Mouse (Mus musculus) layer of hippocampus, adult 9-11 months (tissue): Measurements from ENCODE around the gene Baiap2.

Experiments used
- DNase-seq: peaks from one replicate; pipeline ENCODE4 v3.0.0; 2022

Baiap2 gene

DNA sequence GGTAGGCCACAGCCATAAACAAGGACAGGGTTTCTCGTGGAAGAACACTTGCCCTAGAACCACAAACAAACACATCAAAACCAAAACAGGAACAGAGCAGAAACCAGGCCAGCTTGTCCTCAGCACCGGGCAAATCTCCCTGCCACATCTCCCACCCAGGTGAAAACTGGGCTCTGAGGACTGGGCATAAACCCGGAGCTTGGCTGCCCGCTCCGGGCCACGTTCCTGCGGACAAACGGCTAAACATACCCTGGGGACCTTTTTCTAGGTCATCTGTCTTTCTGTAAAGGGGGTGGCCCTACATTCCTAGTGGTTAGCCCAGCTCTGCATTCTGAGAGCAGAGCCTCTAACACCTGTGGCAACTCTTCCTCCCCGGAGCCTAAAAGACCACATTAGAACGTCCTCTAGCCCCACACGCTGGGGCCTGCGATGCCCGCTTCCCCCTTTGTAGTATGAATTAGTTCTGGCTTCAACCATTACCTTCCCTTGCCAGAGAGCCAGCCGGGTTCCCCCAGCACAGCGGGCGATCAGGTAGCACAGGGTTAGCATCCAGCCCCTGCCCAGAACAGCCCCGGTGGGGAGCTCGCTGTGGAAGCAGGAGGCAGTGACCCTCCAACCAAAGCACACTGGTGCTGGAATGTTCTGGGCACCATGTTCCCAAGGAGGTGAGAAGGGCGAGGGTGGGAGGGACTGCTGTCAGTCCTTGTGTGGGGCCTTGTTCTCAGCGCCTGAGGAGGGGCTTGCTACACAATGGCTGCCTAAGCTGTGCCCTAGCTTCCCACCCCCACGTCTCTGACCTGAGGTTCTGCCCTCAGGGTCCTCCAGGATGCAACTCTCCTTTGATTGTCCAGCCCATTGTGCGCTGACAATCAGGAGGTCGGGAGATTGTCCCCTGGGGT, 77.2 kb downstream of the Baiap2 start:
- no peak for DNase-seq

GRCm38 (mm10) chr11:120021367-120021766, 78.8 kb downstream of the Baiap2 start:
- DNase-seq, result no peak

DNA sequence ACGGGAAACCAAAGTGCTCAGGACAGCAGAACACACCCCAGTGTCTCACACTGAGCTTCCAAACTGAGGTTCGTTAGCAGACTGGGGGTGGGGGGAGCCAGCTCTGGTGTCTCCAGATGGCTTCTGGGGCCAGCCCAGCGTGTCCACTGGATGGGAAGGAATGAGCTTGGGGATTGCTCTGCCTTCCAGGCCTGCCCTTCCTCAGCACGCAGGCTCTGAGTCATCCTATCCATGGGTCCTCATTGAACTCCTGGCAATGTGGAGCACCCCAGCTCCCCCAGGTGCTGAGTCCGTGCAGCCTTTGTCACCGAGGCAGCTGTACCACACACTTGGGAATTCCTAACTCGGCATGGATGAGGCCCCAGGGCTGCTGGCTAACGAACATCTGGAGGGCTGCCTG, 79.7 kb downstream of the Baiap2 start:
- no peak for DNase-seq

DNA sequence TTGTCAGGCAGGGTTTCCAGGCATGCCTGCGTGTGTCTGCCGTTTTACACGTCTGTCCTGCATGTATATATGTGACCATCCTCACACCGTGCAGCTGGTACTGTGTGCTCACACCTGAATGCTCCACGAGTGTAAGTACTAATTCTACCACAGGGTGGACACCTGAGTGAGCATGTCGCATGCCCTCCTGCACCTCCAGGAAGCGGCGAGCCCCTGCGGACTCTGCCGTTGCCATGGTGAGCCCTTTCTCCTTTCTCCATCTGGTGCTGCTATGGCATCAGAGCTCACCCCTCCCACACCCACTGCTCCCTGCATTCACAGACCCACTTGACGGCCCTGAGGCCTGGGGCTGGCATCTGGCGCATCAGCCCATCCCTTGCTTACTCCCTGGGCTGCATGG, 80.3 kb downstream of the Baiap2 start:
- DNase-seq, result no peak

- no peak for DNase-seq
These were observed 84.4 kb downstream of the Baiap2 start for GRCm38 (mm10) chr11:120026941-120027340.

DNA sequence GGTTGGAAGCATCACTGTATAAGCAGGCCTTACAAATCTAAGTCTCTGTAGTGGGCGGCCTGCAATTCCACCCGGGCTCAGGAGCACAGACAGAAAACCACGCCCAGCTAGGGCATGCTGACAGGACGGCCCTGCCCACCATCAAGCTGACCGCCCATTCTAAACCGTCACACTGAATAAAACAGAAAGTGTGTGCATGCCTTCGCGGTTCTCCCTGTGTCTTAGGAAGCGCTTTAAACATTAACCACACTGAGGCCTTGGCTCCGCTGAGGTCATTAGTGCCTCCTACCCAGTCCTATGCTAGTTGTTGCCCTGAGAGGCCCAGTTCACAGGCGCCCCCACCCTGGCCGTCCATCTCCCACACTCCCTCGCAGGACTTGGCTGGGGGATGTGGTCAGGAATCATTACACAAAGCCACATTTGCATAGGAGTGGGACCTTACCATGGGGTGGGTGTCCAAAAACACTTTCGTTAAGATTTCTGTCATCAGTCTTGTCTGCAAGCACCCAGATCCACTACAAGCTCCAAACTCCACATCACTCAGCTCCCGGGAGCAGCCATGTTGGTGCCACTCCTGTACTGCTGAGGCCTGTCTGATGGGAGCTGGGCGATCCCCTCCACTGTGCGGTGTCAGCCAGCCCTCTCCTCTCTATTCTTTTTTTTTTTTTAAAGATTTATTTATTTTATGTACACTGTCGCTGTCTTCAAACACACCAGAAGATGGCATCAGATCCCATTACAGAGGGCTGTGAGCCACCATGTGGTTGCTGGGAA, 85.9 kb downstream of the Baiap2 start:
- no peak for DNase-seq

- no peak for DNase-seq
These were observed 87.0 kb downstream of the Baiap2 start for GRCm38 (mm10) chr11:120029431-120030144.

GRCm38 (mm10) chr11:120030145-120030901, 87.8 kb downstream of the Baiap2 start:
- DNase-seq, result no peak

- DNase-seq, result no peak
These were observed 89.5 kb downstream of the Baiap2 start for GRCm38 (mm10) chr11:120032052-120032451.

DNA sequence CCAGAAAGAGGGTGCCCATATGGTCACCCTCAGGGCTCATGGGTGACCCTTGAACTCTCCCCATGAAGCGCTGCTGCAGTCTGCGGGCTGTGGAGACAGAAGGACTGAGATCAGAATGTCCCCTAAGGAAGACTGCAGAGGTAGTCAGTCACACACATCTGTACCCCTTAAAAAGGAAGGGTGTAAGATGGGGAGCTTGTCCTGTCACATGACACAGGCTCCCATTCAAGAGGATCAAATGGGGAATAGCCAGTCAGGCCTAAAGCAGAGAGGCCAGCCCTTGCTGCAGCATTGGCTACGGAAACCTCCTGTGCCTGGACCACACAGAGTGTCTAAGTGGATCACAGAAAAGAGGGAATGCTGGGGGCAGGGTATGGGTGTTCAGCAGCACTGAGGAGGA, 90.9 kb downstream of the Baiap2 start:
- DNase-seq, result no peak

DNA sequence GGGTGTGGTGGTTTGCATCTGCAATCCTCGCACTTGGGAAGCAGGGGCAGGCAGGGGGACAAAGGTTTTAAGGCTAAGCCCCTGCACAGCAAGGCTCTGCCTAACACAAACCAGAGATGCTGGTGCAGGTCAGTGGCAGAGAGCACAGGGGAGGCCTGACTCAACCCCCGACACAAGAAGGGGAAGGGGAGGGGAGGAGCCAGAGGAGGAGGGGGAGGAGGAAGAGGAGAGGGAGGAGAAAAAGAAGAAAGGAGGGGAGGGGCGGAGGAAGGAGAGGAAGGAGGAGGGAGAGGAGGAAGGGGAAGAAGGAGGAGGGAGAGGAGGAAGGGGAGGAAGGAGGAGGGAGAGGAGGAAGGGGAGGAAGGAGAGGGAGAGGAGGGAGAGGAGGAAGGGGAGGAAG, 91.7 kb downstream of the Baiap2 start:
- DNase-seq, result no peak

- DNase-seq, result no peak
These were observed 92.2 kb downstream of the Baiap2 start for GRCm38 (mm10) chr11:120034762-120035161.

DNA sequence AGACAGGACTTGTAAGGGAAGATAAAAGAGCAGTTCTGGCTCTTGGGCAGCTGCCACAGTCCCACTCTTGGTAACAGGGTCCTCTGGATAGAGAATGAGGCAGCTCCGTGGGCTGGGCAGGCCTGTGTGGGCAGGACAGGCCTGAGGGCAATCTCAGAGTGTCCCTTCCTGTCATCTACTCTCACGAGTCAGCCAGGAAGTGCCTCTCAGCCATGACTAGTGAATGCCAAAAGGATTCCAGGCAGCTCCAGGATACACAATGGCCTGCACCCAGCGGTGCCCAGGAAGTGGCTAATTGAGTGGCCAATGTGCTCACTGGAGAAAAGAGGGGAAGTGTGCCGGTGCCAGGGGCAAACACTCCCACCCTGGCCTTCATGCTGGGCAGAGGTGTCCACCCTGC, 97.0 kb downstream of the Baiap2 start:
- DNase-seq, result no peak

DNA sequence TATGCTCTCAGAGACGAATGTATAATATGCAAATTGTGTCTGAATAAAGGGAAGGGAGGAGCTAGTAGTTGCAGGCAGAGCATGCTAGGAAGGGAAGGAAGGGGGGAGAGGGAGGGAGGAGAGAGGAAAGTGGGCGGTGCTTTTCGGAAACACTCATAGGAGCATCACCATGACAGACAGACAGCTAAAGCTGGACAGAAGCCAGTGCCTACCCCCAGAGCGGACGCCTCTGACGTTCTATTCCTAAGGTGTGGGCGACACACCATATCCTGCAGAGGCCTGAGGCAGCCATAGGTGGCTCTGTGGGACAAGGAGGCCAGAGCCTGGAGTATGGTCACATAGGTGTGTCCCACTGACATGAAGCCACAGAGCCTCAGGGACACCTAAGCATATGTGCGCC, 97.9 kb downstream of the Baiap2 start:
- DNase-seq, result no peak

DNA sequence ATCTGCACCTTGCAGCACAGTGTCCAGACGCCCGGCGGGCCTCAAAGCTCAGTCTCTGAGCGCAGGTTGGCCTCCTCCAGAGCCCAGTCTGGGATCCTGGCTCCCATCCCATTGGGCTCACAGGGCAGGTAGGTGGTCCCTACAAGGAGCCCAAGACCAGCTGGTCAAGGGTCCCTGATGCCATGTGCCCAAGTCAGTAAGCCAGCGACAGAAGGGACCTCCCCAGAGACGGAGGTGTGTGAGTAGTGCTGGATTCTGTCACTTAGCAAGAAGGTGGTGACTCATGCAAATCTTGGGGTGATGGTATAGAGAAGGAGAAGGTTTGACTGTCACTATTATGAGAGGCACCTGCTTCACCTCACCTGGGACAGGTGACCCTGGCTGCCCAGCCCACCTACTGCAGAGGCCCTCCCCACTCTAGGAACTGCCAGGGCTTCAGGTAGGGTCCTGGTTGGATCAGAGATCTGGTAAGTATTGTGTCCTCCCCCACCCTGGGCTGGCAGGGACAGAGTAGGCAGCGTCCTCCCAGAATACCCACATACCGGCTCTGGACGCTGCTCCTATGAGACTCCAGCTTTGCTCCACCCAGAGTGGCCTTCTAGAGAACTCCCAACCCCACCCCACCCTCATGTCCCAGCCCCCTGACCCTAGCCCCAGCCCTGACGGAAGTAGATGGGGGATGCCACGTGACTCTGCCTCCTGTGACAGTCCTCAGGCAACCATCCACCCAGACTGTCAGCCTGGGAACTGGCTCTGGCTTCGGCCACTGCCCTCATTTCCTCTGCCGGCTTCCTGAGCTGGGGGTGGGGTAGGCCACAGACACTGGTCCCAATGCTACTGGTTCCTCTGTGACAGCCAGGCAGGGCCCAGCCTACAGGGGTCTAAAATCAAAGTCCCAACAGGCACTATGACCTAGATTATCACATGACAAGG, 98.9 kb downstream of the Baiap2 start:
- peak; percentile 87 for DNase-seq

- no peak for DNase-seq
These were observed 99.7 kb downstream of the Baiap2 start for GRCm38 (mm10) chr11:120042141-120042838.

GRCm38 (mm10) chr11:120045341-120045740, 102.8 kb downstream of the Baiap2 start:
- DNase-seq, result no peak

GRCm38 (mm10) chr11:120045839-120046552, 103.4 kb downstream of the Baiap2 start:
- no peak for DNase-seq

DNA sequence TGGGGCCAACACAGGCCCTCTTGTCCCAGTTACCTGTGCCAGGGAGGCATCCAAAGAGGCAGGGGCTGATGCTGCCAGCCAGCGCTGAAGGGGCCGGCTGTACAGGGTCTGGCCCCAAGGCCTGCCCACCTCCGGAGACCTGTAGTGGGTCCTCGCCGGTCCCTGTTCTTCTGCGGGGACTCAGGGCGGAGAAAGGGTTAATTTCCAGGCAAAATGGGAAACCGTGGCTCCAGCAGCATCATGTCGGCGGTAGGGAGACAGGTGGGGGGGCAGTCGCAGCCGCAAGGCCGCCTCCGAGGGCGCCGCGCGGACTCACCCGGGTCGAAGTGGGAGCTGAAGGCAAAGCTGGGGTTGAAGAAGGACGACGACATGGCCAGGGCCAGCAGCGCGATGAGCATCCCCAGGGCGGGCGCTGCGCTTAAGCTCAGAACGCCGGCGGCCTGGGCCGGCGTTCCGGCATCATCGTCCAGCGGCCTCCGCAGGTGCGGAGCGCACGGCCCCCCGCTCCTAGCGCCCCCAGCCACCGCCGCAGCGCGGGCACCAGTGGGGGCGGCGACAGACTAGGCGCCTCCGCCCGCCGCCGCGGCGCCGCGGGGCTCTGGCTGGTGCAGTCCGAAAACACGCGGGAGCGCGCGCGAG, 104.1 kb downstream of the Baiap2 start, which contains the start of gene Aatk:
TSS of gene Aatk (minus strand) at position 615 of the 639 bp plus-strand sequence.
- no peak for DNase-seq
